Mouse (Mus musculus) intestine, embryonic 16.5 days (tissue): ENCODE results near the gene Rgma. TPM values are rescaled to one million over a fixed set of nuclear protein-coding genes. Genes with fewer than 3 reads are reported as not detected.

Source experiments
- polyA plus RNA-seq: library from polyadenylated mRNA; unstranded; fragments of >200 nt; fragmentation: Nextera tagmentation; extraction: Ambion mirVana; gene quantifications from 2 replicates; pipeline ENCODE4 v1.2.1, GENCODE M21; 2015

Rgma gene
- polyA plus RNA-seq, 1 experiment from 2014 or later, result 5.3 TPM

Other genes starting within 250 kb of the Rgma start
- 40.1 and 41.1 TPM in 2 replicates for gene Chd2, start 166.3 kb downstream of the Rgma start, polyA plus RNA-seq